Mouse (Mus musculus) spleen, postnatal 10 days (tissue): ENCODE measurements around the gene Ikzf5.
"Not testable (repeated sequence)": the region's sequence is repeated elsewhere in the genome, so short reads cannot be mapped to it uniquely, and the experiment has no call there.

Source experiments
- DNase-seq, 2 experiments: peaks; one replicate each; pipeline ENCODE4 v3.0.0; 2021 to 2022; ENCODE audit warnings: low spot score in 2 of 2

Gene Ikzf5

DNA sequence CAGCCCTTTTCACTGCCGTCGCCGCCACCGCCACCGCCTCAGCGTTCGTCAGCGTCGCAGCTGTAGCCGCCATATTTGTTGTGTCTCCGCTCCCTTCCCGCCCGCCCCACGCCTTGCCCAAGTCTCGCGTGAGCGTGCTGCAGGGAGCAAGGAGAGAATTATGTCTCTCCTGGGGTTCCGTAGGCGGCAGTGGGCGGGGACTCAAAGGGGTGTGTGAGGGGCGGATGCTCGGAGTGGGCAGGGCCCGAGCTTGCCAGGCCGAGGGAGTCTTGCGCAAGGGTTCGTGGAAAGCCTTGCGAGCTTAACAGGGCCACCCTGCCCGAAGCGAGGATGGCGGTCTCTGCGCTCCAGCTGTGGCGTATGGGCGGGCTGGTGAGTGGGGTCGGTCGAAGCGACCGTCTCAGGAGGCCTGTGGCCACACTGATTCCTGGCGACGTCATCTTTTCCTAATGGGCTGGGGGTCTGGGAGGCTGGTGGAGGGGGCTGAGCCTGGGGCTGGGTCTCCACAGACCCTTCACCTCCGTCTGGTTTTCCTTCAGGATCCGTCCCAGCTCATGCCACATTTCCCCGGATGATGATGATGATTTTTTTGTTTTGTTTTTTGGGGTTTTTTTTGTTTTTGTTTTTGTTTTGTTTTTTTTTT, at the start of gene Ikzf5, which contains the start of gene Acadsb:
Gene Ikzf5 (minus strand): TSS at position 106 of the 643 bp plus-strand sequence.
Gene Acadsb (plus strand): TSS at position 186 of the 643 bp plus-strand sequence.
- peak; percentile 99 for DNase-seq

DNA sequence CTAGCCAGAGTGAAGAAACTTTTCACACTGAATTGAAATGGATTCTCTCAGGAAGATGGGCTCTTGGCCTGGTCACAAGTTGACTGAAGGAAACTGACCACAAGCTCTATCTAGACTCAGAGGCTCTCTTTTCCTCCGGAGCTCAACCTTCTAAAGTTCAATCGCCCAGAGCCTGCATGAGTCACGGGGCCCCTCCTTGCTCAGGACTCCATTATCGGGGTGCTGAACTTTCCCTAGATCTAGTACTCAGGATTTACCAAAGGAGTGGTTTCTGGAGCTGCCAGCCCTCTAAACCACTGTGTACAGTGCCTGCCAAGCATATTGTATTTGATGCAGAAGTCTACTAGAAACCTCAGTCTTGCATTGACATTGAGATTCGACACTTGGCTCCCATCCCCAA, 46.4 kb upstream of the Ikzf5 start:
- no peak for DNase-seq

GRCm38 (mm10) chr7:131437051-131437450, 26.7 kb upstream of the Ikzf5 start:
- DNase-seq, result no peak

DNA sequence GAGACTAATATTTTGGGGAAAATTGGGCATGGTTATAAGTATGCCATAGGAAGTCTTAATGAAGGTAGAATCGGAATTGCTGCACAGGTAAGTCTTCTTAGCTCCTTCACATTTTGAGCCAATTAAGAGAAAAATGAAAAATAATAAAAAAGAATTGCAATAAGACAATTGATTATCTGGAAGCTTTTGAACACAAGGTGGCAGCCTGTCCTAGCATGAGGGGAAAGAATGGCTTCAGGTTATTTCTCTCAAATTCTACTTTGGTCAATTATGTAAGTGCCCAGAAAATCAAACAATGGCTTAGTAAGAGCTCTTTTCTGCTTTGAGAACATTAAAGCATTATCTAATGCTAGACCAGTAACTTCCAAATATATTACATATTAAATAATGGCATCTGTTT, 24.0 kb upstream of the Ikzf5 start:
- no peak for DNase-seq

DNA sequence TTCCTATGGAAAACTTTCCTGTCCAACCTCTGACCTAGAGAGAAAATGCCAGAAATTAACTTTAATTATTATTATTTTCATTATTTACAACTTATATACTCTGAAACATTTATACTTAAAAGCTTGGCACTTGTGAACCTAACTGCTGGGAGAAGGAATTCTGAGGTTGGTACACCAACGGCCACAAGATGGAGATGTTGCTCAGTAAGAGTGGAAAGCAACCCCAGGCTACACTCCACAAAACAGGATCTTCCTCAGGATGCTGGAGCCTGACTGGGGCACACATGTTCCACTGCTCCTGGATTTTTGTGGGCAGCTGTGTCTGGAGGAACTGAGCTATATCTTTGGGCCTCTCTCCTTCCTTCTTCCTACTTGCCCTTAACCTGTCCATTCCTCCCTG, 21.9 kb upstream of the Ikzf5 start:
- no peak for DNase-seq

DNA sequence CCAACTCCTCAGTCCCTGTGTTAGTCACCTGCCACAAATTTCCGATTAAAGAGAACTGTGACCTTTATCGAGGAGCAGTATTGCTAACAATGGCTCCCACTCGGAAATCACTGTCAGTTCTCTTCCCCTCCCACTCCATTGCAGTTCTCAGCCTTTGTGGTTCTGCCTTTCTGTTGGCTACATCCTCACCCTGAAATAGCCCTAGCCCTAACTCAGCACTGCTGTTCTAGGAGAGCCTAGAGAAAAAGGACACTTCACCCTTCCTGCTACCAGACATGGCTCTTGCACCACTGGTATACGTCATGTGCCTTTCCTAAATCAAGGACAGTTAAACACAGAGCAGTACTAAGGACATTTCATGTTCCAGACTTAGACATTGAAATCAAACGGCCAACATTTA, 17.0 kb upstream of the Ikzf5 start:
- no peak for DNase-seq

- peak in 1 of 2 experiments; percentile 25 for DNase-seq
Observed at GRCm38 (mm10) chr7:131424912-131425311, 14.6 kb upstream of the Ikzf5 start.

- no peak for DNase-seq
Observed at GRCm38 (mm10) chr7:131417605-131418004, 7.3 kb upstream of the Ikzf5 start.

- DNase-seq, result not testable (repeated sequence)
Observed at GRCm38 (mm10) chr7:131416742-131417141, 6.4 kb upstream of the Ikzf5 start.

- no peak for DNase-seq
Observed at GRCm38 (mm10) chr7:131411941-131412270, 1.6 kb upstream of the Ikzf5 start.

- DNase-seq, result no peak
Observed at GRCm38 (mm10) chr7:131411221-131411940, 1.1 kb upstream of the Ikzf5 start.

DNA sequence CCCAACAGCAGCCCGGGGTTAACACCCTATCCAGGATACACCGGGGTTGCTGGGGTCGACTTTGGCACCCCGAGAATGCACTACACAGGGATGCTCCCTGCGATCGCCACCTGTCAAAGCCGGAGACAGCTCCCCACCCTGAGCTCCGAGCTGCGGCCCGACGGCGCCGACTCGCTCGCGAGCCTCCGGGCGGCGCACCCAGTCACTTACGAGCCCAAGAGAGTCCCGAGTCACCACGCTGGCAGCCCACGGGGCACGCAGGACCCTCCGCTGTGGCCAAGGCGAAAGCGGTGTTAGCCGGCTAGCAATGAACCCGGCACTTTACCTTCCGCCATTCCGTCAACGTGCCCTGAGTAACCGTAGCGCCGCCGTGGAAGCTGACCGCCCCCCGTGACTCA, 334 bp downstream of the Ikzf5 start:
- peak in 1 of 2 experiments; percentile 65 for DNase-seq

GRCm38 (mm10) chr7:131409321-131409987, 867 bp downstream of the Ikzf5 start:
- no peak for DNase-seq

DNA sequence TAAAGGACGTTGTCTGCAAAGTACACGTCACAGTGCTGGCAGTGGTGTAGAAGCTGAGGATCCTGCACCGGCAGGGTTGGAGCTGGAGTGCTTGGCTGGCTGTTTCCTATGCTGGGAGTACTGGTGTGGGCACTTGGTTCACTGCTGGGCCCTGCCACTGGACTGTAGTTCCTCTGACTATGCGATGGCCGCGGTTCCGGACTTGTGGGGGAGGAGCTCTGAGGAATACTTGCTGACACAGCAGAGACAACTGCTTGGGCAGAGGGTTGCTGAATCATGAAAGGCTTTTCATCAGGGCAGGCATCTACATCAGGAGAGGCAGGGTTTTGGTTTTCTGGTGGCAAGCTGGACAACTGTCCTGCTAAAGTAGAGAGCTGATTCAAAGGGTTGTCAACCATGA, 18.6 kb downstream of the Ikzf5 start:
- DNase-seq, result not testable (repeated sequence)

GRCm38 (mm10) chr7:131371880-131372651, 38.3 kb downstream of the Ikzf5 start:
- DNase-seq, result no peak

- no peak for DNase-seq
Observed at GRCm38 (mm10) chr7:131371470-131371860, 38.9 kb downstream of the Ikzf5 start.

DNA sequence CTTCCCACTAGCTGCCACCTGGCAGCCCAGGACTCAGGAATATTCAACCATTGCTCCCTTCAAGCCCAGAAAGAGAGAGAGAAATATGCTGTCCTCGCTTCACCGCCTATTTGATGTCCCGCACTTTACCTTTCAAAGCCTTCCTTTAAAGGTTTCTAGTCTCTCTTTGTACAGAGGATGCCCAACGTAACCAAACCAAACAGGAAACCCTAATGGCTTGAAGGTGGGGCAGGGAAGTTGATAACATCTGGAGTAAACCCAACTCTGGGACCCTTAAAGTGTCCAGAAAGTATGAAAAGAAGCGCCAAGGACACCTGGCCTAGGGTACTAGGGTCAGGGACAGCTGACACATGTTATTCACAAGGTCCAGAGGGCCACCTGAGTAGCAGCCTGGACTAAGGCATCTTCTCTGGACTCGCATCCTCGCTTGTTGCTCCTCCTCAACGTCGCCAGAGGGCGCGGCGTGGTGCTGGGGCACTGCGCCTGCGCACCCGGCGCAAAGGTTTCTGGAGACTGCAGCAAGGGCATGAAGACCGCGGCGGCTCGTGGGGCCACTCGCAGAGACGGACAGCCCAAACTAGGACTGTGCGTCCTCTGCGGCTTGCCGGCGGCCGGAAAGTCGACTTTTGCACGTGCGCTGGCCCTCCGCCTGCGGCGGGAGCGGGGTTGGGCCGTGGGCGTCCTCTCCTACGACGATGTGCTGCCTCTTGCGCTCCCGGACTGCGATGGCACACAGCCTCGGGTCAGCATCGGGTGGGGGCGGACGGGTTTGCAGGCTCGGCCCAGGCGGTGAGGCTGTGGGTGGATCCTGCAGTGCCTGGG, 39.5 kb downstream of the Ikzf5 start, which contains the start of gene Pstk:
Gene Pstk (plus strand): TSS at position 494 of the 822 bp plus-strand sequence.
- DNase-seq, result peak; percentile 82 to 88

- no peak for DNase-seq
Observed at GRCm38 (mm10) chr7:131364131-131364530, 46.2 kb downstream of the Ikzf5 start.

GRCm38 (mm10) chr7:131362615-131363300, 47.6 kb downstream of the Ikzf5 start, which contains the start of gene 2310057M21Rik:
2310057M21Rik (minus strand) TSS chr7:131362759.
- DNase-seq, result peak; percentile 83 to 88

DNA sequence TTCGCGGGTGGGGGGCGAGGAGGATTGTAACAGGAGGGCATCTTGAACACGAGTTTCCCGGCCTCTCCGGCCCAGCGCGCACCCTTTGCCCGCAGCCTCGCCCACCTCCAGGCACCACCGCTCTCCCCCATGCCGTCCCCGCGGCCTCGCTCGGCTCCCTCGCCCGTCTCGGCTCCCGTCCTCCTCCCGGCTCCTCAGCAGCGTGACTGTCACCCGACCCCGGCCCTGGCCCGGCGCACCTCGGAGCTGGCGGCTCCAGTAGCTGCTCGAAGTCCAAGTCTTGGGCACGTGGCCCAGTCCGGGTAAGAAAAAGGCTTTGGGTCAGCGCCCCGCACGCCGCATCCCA, 48.1 kb downstream of the Ikzf5 start:
- no peak for DNase-seq

- DNase-seq, result no peak
Observed at GRCm38 (mm10) chr7:131356105-131356504, 54.2 kb downstream of the Ikzf5 start.
